Mouse (Mus musculus): ENCODE data around the gene Rsph1. TPM values are rescaled to one million over a fixed set of nuclear protein-coding genes. Genes with fewer than 3 reads are reported as not detected.

Rsph1 gene
- total and polyA plus RNA-seq, 3 experiments, result not detected

- H3K36me3 ChIP-seq (replicated peaks in 1 of 2; ENCODE audit: control insufficient read depth in 1 of 2, insufficient read depth in 1 of 2, low read length in 1 of 2), result no peaks in the 10 kb centered on the region
- peaks cover 16% of the 10 kb centered on the region for H3K27me3 ChIP-seq (replicated peaks)
- dilution Hi-C loops (cut with MboI; ENCODE audit: extremely low pct_ligation_motif_present, extremely low pct_unique_long_range_greater_than_20kb, low sequenced_read_pairs), result no loop called here
- peaks cover 4 to 45% of the 10 kb centered on the region in 2 experiments for H3K4me1 ChIP-seq (ENCODE audit: control insufficient read depth in 1 of 2, insufficient read depth in 2 of 2)
- no peak overlapping the region for H3K4me2 ChIP-seq (ENCODE audit: insufficient read depth, low read depth, poor library complexity, severe bottlenecking)
- no peak overlapping the region for H3K4me3 ChIP-seq (replicated peaks in 1 of 3; ENCODE audit: low read depth in 2 of 3, low read length in 2 of 3, poor library complexity in 1 of 3)
- peaks cover 7% of the 10 kb centered on the region for H3K9me3 ChIP-seq (replicated peaks; ENCODE audit: low read length)
- no peak for TF ChIP-seq EP300 (IDR thresholded peaks at IDR 0.05; ENCODE audit: low read length)
- TF ChIP-seq TBP (conservative IDR thresholded peaks at IDR 0.05; ENCODE audit: low read depth, low read length), result no peak
- TF ChIP-seq TCF12 (IDR thresholded peaks at IDR 0.05; ENCODE audit: low read depth, low read length), result no peak
- no peak for TF ChIP-seq POLR2A (IDR thresholded peaks at IDR 0.05; ENCODE audit: low read depth, low read length)
- no peak for TF ChIP-seq UBTF (IDR thresholded peaks at IDR 0.05; ENCODE audit: low read depth, low read length)
- no peak for TF ChIP-seq MYC (IDR thresholded peaks at IDR 0.05; ENCODE audit: low read depth, low read length)
- no peak for TF ChIP-seq GABPA (IDR thresholded peaks at IDR 0.05; ENCODE audit: insufficient replicate concordance, low read depth, low read length)
- TF ChIP-seq BHLHE40 (IDR thresholded peaks at IDR 0.05; ENCODE audit: low read depth, low read length), result no peak
- no peak for TF ChIP-seq MAFK (IDR thresholded peaks at IDR 0.05; ENCODE audit: insufficient replicate concordance, low read length)
- H3K9ac ChIP-seq (ENCODE audit: insufficient read depth, low read depth), result no peak overlapping the region
- in situ Hi-C loops (cut with MboI; ENCODE audit: low pct_ligation_motif_present, low pct_unique_long_range_greater_than_20kb, low sequenced_read_pairs), result no loop called here
- H3K27ac ChIP-seq (ENCODE audit: insufficient read depth, low read depth), result no peak overlapping the region
- DNase-seq (ENCODE audit: extremely low read depth), result no peak
- H3K79me2 ChIP-seq (replicated peaks; ENCODE audit: control insufficient read depth, extremely low read depth, insufficient read depth, poor library complexity, severe bottlenecking), result no peaks in the 10 kb centered on the region
Observed at GRCm38 (mm10) chr17:31266321-31266950, 10.7 kb downstream of the Rsph1 start.

GRCm38 (mm10) chr17:31265831-31266230 is 11.4 kb downstream of the Rsph1 start:
- in situ Hi-C loops (cut with MboI; ENCODE audit: low pct_ligation_motif_present, low pct_unique_long_range_greater_than_20kb, low sequenced_read_pairs), result no loop called here
- dilution Hi-C loops (cut with MboI; ENCODE audit: extremely low pct_ligation_motif_present, extremely low pct_unique_long_range_greater_than_20kb, low sequenced_read_pairs), result no loop called here
- H3K27me3 ChIP-seq (replicated peaks), result peaks cover 16% of the 10 kb centered on the region
- no peaks in the 10 kb centered on the region for H3K36me3 ChIP-seq (replicated peaks in 1 of 2; ENCODE audit: control insufficient read depth in 1 of 2, insufficient read depth in 1 of 2, low read length in 1 of 2)
- no peaks in the 10 kb centered on the region for H3K79me2 ChIP-seq (replicated peaks; ENCODE audit: control insufficient read depth, extremely low read depth, insufficient read depth, poor library complexity, severe bottlenecking)
- H3K9ac ChIP-seq (ENCODE audit: insufficient read depth, low read depth), result no peak overlapping the region
- H3K4me3 ChIP-seq (replicated peaks in 1 of 3; ENCODE audit: low read depth in 2 of 3, low read length in 2 of 3, poor library complexity in 1 of 3), result no peak overlapping the region
- no peak for TF ChIP-seq HCFC1 (IDR thresholded peaks at IDR 0.05; ENCODE audit: low read depth, low read length)
- TF ChIP-seq MEF2A (IDR thresholded peaks at IDR 0.05; ENCODE audit: borderline replicate concordance, low read depth, low read length), result no peak
- TF ChIP-seq E2F4 (IDR thresholded peaks at IDR 0.05; ENCODE audit: insufficient replicate concordance, low read depth, low read length), result no peak
- no peak for DNase-seq (ENCODE audit: extremely low read depth)
- peaks cover 7 to 51% of the 10 kb centered on the region in 2 experiments for H3K4me1 ChIP-seq (ENCODE audit: control insufficient read depth in 1 of 2, insufficient read depth in 2 of 2)
- H3K27ac ChIP-seq (ENCODE audit: insufficient read depth, low read depth), result no peak overlapping the region
- no peak overlapping the region for H3K4me2 ChIP-seq (ENCODE audit: insufficient read depth, low read depth, poor library complexity, severe bottlenecking)
- peaks cover 7% of the 10 kb centered on the region for H3K9me3 ChIP-seq (replicated peaks; ENCODE audit: low read length)

GRCm38 (mm10) chr17:31265171-31265572 is 12.0 kb downstream of the Rsph1 start:
- Histone ChIP-seq H3K27me3 (replicated peaks) (peaks cover 16% of the 10 kb centered on the region), H3K36me3 (replicated peaks in 1 of 2; ENCODE audit: control insufficient read depth in 1 of 2, insufficient read depth in 1 of 2, low read length in 1 of 2) (no peaks in the 10 kb centered on the region), H3K9me3 (replicated peaks; ENCODE audit: low read length) (peaks cover 6% of the 10 kb centered on the region), H3K79me2 (replicated peaks; ENCODE audit: control insufficient read depth, extremely low read depth, insufficient read depth, poor library complexity, severe bottlenecking) (no peaks in the 10 kb centered on the region), H3K9ac (ENCODE audit: insufficient read depth, low read depth) (no peak overlapping the region), H3K27ac (ENCODE audit: insufficient read depth, low read depth) (no peak overlapping the region), H3K4me3 (replicated peaks in 1 of 3; ENCODE audit: low read depth in 2 of 3, low read length in 2 of 3, poor library complexity in 1 of 3) (no peak overlapping the region), H3K4me2 (ENCODE audit: insufficient read depth, low read depth, poor library complexity, severe bottlenecking) (no peak overlapping the region), H3K4me1 (ENCODE audit: control insufficient read depth in 1 of 2, insufficient read depth in 2 of 2) (peaks cover 7 to 57% of the 10 kb centered on the region in 2 experiments)
- DNase-seq (ENCODE audit: extremely low read depth), result peak; percentile 63
- TF ChIP-seq MAZ (IDR thresholded peaks at IDR 0.05; ENCODE audit: low read depth, low read length) (no peak), POLR2A (IDR thresholded peaks at IDR 0.05; ENCODE audit: low read depth, low read length) (no peak), MYC (IDR thresholded peaks at IDR 0.05; ENCODE audit: low read depth, low read length) (0 out of 2 replicates have a peak, but pooled peaks have one; percentile 2), CTCF (conservative IDR thresholded peaks at IDR 0.05 in 1 of 2, IDR thresholded peaks at IDR 0.05 in 1 of 2; ENCODE audit: low read depth in 2 of 2, low read length in 2 of 2) (no peak), POLR2AphosphoS2 (IDR thresholded peaks at IDR 0.05; ENCODE audit: low read depth, low read length) (no peak)
- in situ Hi-C loops (cut with MboI; ENCODE audit: low pct_ligation_motif_present, low pct_unique_long_range_greater_than_20kb, low sequenced_read_pairs), result no loop called here
- dilution Hi-C loops (cut with MboI; ENCODE audit: extremely low pct_ligation_motif_present, extremely low pct_unique_long_range_greater_than_20kb, low sequenced_read_pairs), result no loop called here
